Mouse (Mus musculus) mouse trophoblast stem cell (cell line): Measurements from ENCODE around the gene Vmn1r222.
"Not testable (repeated sequence)": the region's sequence is repeated elsewhere in the genome, so short reads cannot be mapped to it uniquely, and the experiment has no call there.

ENCODE experiments used
- in situ Hi-C, 2 experiments: fragments of 300-500 bp; cut with MseI, MboI; formaldehyde crosslinking; loops; 2 replicates in 1 of 2; 3 replicates in 1 of 2; pipeline ENCODE4 v1.15.1; 2025

Gene Vmn1r222

GRCm38 (mm10) chr13:23235847-23236246, at the start of gene Vmn1r222:
TSS of gene Vmn1r222 (minus strand) at chr13:23235947.
- in situ Hi-C loops = not testable (repeated sequence)

- in situ Hi-C loops = loop anchor here in 1 of 2 experiments (25.0 kb wide), 1 partner anchor 398 kb away; the partner anchor contains the start of gene Vmn1r212
Measured at GRCm38 (mm10) chr13:23285191-23285920, 49.6 kb upstream of the Vmn1r222 start.

GRCm38 (mm10) chr13:23279992-23280391, 44.2 kb upstream of the Vmn1r222 start:
- in situ Hi-C loops = loop anchor here in 1 of 2 experiments (25.0 kb wide), 1 partner anchor 393 kb away; the partner anchor contains the start of gene Vmn1r212

- in situ Hi-C loops = loop anchor here in 1 of 2 experiments (25.0 kb wide), 1 partner anchor 392 kb away; the partner anchor contains the start of gene Vmn1r212
Measured at GRCm38 (mm10) chr13:23279576-23279975, 43.8 kb upstream of the Vmn1r222 start.

GRCm38 (mm10) chr13:23270321-23271101, 34.8 kb upstream of the Vmn1r222 start:
- in situ Hi-C loops = no loop called here

- in situ Hi-C loops = no loop called here
Measured at GRCm38 (mm10) chr13:23269681-23270080, 33.9 kb upstream of the Vmn1r222 start.

- in situ Hi-C loops = not testable (repeated sequence)
Measured at GRCm38 (mm10) chr13:23269127-23269526, 33.4 kb upstream of the Vmn1r222 start.

- in situ Hi-C loops = not testable (repeated sequence)
Measured at GRCm38 (mm10) chr13:23268606-23269005, 32.9 kb upstream of the Vmn1r222 start.

- in situ Hi-C loops = no loop called here
Measured at GRCm38 (mm10) chr13:23258546-23259048, 22.9 kb upstream of the Vmn1r222 start.

GRCm38 (mm10) chr13:23246834-23247233, 11.1 kb upstream of the Vmn1r222 start, which contains the start of gene Vmn1r223:
TSS of gene Vmn1r223 (plus strand) at chr13:23247134.
- in situ Hi-C loops = not testable (repeated sequence)

GRCm38 (mm10) chr13:23213827-23214226, 21.9 kb downstream of the Vmn1r222 start, which contains the start of gene Vmn1r221:
TSS of gene Vmn1r221 (plus strand) at chr13:23214127.
- in situ Hi-C loops = not testable (repeated sequence)

GRCm38 (mm10) chr13:23203885-23204284, 31.9 kb downstream of the Vmn1r222 start:
- in situ Hi-C loops = not testable (repeated sequence)

- in situ Hi-C loops = no loop called here
Measured at GRCm38 (mm10) chr13:23187875-23188274, 47.9 kb downstream of the Vmn1r222 start, which contains the start of gene Vmn1r220. TSS of gene Vmn1r220 (minus strand) at chr13:23187975.
